ENCODE assay signal across 8 mouse cellular contexts in the genomic region with DNA sequence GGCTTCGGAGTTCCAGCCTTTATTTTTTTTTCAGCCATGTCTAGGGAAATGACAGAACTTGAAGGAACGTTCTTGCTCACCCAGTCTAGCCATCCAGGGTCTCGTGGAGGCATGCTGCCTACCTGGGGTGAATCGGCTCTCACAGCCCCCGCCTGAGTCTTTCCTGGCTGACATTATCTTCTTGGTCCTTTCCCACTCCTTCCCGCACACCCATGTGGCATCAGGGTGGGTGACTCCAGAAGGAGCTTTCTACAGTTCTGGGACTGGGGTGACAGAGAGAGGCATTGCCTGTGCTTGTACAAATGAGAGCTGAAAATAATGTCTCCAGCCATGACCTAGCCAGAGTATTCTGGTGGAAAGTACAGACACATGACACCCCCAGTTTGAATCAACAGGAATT. TPM values are rescaled to one million over a fixed set of nuclear protein-coding genes. Genes with fewer than 3 reads are reported as not detected.
DNase-seq lines count a peak whose midpoint lies in the region; ATAC-seq and TF ChIP-seq lines count a peak whose summit lies in the region.

No protein-coding gene starts in this region.

- H3K4me1 ChIP-seq in forebrain, embryonic 10.5 days = peaks cover 90% of the 10 kb centered on the region
- H3K4me1 ChIP-seq in forebrain, embryonic 14.5 days (ENCODE audit: control insufficient read depth, insufficient read depth, low read length) = peaks cover 55% of the 10 kb centered on the region
- peaks cover 86% of the 10 kb centered on the region for H3K4me1 ChIP-seq in kidney, embryonic 16.5 days (ENCODE audit: insufficient read depth, low read length)
- peaks cover 77% of the 10 kb centered on the region for H3K4me1 ChIP-seq in embryonic facial prominence, embryonic 13.5 days
- peaks cover 76% of the 10 kb centered on the region for H3K4me1 ChIP-seq in limb, embryonic 14.5 days (ENCODE audit: control insufficient read depth, insufficient read depth, low read length)

- 87% methylated on average over 6 of the region's 6 CpGs for WGBS in forebrain, embryonic 10.5 days
- WGBS in forebrain, embryonic 14.5 days = 85% methylated on average over 6 of the region's 6 CpGs
- 66% methylated on average over 6 of the region's 6 CpGs for WGBS in kidney, embryonic 16.5 days
- 70% methylated on average over 6 of the region's 6 CpGs for WGBS in embryonic facial prominence, embryonic 13.5 days
- WGBS in limb, embryonic 14.5 days = 70% methylated on average over 6 of the region's 6 CpGs

- H3K27ac ChIP-seq in forebrain, embryonic 10.5 days = peak overlapping the region; percentile 72
- no peak overlapping the region for H3K27ac ChIP-seq in forebrain, embryonic 14.5 days (ENCODE audit: low read depth, low read length)
- H3K27ac ChIP-seq in kidney, embryonic 16.5 days (ENCODE audit: low read length) = peak overlapping the region; percentile 94
- peak overlapping the region; percentile 86 for H3K27ac ChIP-seq in embryonic facial prominence, embryonic 13.5 days
- H3K27ac ChIP-seq in limb, embryonic 14.5 days (replicated peaks; ENCODE audit: low read depth, low read length) = peak overlapping the region; percentile 82

- H3K9me3 ChIP-seq in forebrain, embryonic 10.5 days = no peaks in the 10 kb centered on the region
- no peaks in the 10 kb centered on the region for H3K9me3 ChIP-seq in forebrain, embryonic 14.5 days (replicated peaks; ENCODE audit: control insufficient read depth, low read length)
- no peaks in the 10 kb centered on the region for H3K9me3 ChIP-seq in kidney, embryonic 16.5 days (ENCODE audit: low read length)
- H3K9me3 ChIP-seq in embryonic facial prominence, embryonic 13.5 days = no peaks in the 10 kb centered on the region
- no peaks in the 10 kb centered on the region for H3K9me3 ChIP-seq in limb, embryonic 14.5 days (ENCODE audit: control insufficient read depth, low read length)

- H3K4me3 ChIP-seq in forebrain, embryonic 10.5 days = no peak overlapping the region
- no peak overlapping the region for H3K4me3 ChIP-seq in forebrain, embryonic 14.5 days (ENCODE audit: low read depth, low read length)
- H3K4me3 ChIP-seq in kidney, embryonic 16.5 days (ENCODE audit: low read length) = no peak overlapping the region
- no peak overlapping the region for H3K4me3 ChIP-seq in embryonic facial prominence, embryonic 13.5 days
- H3K4me3 ChIP-seq in limb, embryonic 14.5 days (replicated peaks; ENCODE audit: low read length) = no peak overlapping the region

- H3K9ac ChIP-seq in forebrain, embryonic 14.5 days (ENCODE audit: low read length) = no peak overlapping the region
- peak overlapping the region; percentile 56; the same call in 1 of the 2 replicates for H3K9ac ChIP-seq in kidney, embryonic 16.5 days (replicated peaks; ENCODE audit: low read length)
- H3K9ac ChIP-seq in embryonic facial prominence, embryonic 13.5 days = peak overlapping the region; percentile 41; the same call in 1 of the 2 replicates
- peak overlapping the region; percentile 22; the same call in 1 of the 2 replicates for H3K9ac ChIP-seq in limb, embryonic 14.5 days (ENCODE audit: low read depth, low read length, severe bottlenecking)

- no peaks in the 10 kb centered on the region for H3K36me3 ChIP-seq in forebrain, embryonic 10.5 days (replicated peaks)
- H3K36me3 ChIP-seq in forebrain, embryonic 14.5 days (ENCODE audit: control insufficient read depth, insufficient read depth, low read length) = no peaks in the 10 kb centered on the region
- 0 out of 2 replicates have a peak, but pooled peaks cover 3% of the 10 kb centered on the region for H3K36me3 ChIP-seq in kidney, embryonic 16.5 days (ENCODE audit: insufficient read depth, low read length)
- H3K36me3 ChIP-seq in embryonic facial prominence, embryonic 13.5 days = 0 out of 2 replicates have a peak, but pooled peaks cover 4% of the 10 kb centered on the region
- no peaks in the 10 kb centered on the region for H3K36me3 ChIP-seq in limb, embryonic 14.5 days (ENCODE audit: control insufficient read depth, insufficient read depth, low read length)

- no peak for DNase-seq in forebrain, embryonic 10.5 days (ENCODE audit: extremely low spot score, low spot score)
- DNase-seq in forebrain, embryonic 14.5 days (ENCODE audit: low spot score) = no peak
- no peak for DNase-seq in kidney, postnatal 14 days
- no peak for DNase-seq in limb, embryonic 14.5 days (ENCODE audit: low spot score)
- DNase-seq in T-cell, adult 2 months (ENCODE audit: low spot score) = no peak
- no peak for DNase-seq in gastrocnemius, postnatal 4 days (ENCODE audit: low spot score in 2 of 2)

- no peak overlapping the region for H3K4me2 ChIP-seq in forebrain, embryonic 14.5 days (ENCODE audit: low read length)
- H3K4me2 ChIP-seq in kidney, embryonic 16.5 days (replicated peaks; ENCODE audit: low read depth, low read length) = peak overlapping the region; percentile 32
- H3K4me2 ChIP-seq in embryonic facial prominence, embryonic 13.5 days = peak overlapping the region; percentile 38
- peak overlapping the region; percentile 38 for H3K4me2 ChIP-seq in limb, embryonic 14.5 days (replicated peaks; ENCODE audit: low read depth, low read length, severe bottlenecking)

- H3K27me3 ChIP-seq in forebrain, embryonic 10.5 days (ENCODE audit: poor library complexity, severe bottlenecking) = no peaks in the 10 kb centered on the region
- no peaks in the 10 kb centered on the region for H3K27me3 ChIP-seq in forebrain, embryonic 14.5 days (replicated peaks; ENCODE audit: control insufficient read depth, insufficient read depth, low read length)
- no peaks in the 10 kb centered on the region for H3K27me3 ChIP-seq in kidney, embryonic 16.5 days (ENCODE audit: insufficient read depth, low read length)
- H3K27me3 ChIP-seq in embryonic facial prominence, embryonic 13.5 days = no peaks in the 10 kb centered on the region
- no peaks in the 10 kb centered on the region for H3K27me3 ChIP-seq in limb, embryonic 14.5 days (ENCODE audit: control insufficient read depth, insufficient read depth, low read length)

- no peak for TF ChIP-seq POLR2A in limb, embryonic 14.5 days (IDR thresholded peaks at IDR 0.05; ENCODE audit: borderline replicate concordance, extremely low read depth, insufficient read depth, insufficient read length)

- no peak for ATAC-seq in forebrain, embryonic 14.5 days
- ATAC-seq in kidney, embryonic 16.5 days (ENCODE audit: low FRiP score, low TSS enrichment) = no peak
- ATAC-seq in embryonic facial prominence, embryonic 13.5 days (ENCODE audit: insufficient number of reproducible peaks, insufficient read depth, low FRiP score, low TSS enrichment, low read depth) = no peak
- no peak for ATAC-seq in limb, embryonic 14.5 days (ENCODE audit: low FRiP score, low read depth)

RNA-seq across cellular contexts. Expression of a gene that starts 28.0 kb away (rescaled TPM):
- polyA plus RNA-seq in forebrain, embryonic 10.5 days (2016; fragmentation: Nextera tagmentation; extraction: Ambion mirVana) = 12.8 and 14.3 TPM in 2 replicates
- polyA plus RNA-seq in forebrain, embryonic 14.5 days (2014; fragmentation: Nextera tagmentation; extraction: Ambion mirVana) = 36.9 and 45.8 TPM in 2 replicates
- 22.8 and 28.1 TPM in 2 replicates for polyA plus RNA-seq in kidney, embryonic 16.5 days (2015; fragmentation: Nextera tagmentation; extraction: Ambion mirVana)
- 18.1 and 20.9 TPM in 2 replicates for polyA plus RNA-seq in embryonic facial prominence, embryonic 13.5 days (2015; fragmentation: Nextera tagmentation; extraction: Ambion mirVana)
- polyA plus RNA-seq in limb, embryonic 14.5 days (2012; rRNA removed) = 20.4 and 25.6 TPM in 2 replicates
- 19.5 and 21.6 TPM in 2 replicates for polyA plus RNA-seq in limb, embryonic 14.5 days (2014; fragmentation: Nextera tagmentation; extraction: Ambion mirVana)
- total RNA-seq in gastrocnemius, postnatal 4 days (2021) = 10 to 100 TPM; 44.5 to 48.0 TPM
